Mouse (Mus musculus) B cell, adult 2 months (primary cell): ENCODE measurements around the gene Raf1.

Experiments
- DNase-seq, 2 experiments: peaks; one replicate each; pipeline ENCODE4 v3.0.0; 2022

Gene Raf1

DNA sequence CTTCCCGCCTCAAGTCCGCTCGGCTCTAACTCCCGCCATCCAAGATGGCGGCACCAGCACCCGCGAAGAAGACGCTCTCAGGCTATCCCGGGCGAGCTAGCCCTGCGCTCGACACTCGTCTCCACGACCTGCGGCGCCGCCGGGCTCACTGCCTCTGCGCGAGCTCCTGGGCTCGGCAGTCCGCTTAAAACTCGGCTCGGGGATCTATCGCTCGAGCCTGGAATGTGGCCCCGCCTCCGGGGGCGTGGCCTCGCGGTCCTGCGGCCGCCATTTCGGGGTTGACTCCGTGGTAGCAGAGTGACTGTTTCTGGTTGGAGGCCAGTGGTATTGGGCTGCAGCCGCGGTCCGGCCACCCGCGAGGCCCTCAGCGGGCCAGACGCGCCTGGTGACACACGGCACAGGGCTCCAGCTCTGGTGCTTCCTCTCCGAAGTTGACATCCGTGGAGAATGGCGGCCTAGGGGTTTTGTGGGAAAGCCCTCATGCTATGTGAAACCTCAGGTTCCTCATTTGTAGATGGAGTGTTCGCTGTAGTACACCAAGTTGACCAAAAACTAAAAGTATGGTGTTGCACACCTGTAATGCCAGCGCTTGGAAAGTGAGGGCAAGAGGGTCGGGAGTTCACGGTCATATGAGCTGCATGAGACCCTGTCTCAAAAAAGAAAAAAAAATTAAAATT is at the start of gene Raf1:
TSS of gene Raf1 (minus strand) at position 184 of the 677 bp plus-strand sequence.
- DNase-seq: peak; percentile 97 to 98

DNA sequence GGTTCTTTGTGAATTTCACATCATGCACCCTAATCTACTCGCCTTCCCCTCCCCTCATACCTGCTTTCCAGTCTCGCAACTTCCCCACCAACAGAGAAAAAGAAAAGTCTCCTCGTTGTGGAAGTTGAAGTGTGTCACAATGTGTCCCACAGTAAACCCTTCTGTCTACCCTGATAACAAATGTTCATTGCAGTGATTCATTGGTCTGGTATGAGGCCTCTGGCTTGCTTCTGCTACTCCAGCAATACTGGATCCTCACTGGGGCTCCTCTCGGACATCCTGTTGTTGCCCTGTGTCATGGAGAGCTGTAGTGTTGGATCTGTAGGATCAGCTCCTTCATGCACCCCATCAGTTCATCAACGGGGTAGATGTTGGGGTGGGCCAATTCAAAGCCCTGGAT is 45.8 kb upstream of the Raf1 start:
- no peak for DNase-seq

DNA sequence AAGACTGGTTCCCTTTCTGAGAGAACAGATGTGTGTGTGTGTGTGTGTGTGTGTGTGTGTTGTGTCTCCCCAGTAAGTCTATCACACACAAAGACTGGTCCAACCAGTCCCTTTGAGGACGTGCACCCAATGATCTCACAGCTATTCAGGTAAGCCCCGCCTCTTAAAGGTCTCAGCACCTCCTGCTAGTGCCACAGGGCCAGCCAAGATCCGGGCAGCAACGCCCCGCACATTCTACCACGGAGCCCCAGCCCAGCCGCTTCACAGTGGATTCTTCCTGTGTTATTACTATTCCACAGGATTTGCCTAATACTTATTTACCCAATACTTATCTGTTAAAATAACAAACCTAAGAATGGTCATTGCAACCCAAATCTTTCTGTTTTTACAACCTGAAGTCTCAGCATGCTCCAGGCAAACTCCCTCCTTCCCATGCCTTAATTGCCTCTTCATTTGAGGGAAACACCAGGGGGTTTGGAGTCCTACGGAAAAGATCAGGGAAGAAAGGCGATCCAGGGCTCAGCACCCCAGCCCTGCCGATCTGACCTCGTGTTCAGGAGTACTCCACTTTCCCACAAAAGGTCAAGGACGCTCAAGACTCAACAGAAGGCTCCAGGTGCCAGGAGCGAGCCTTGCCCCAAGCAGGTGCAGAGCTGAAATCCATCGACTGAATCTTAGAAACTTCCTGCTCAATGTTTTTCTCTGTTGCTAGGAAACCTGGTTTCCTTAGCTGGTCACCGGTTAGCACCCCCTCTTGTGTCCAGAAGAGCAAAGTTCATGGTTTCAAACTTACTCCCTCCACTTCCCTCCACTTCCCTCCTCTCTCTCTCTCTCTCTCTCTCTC is 41.5 kb upstream of the Raf1 start:
- peak; percentile 63 to 65 for DNase-seq

DNA sequence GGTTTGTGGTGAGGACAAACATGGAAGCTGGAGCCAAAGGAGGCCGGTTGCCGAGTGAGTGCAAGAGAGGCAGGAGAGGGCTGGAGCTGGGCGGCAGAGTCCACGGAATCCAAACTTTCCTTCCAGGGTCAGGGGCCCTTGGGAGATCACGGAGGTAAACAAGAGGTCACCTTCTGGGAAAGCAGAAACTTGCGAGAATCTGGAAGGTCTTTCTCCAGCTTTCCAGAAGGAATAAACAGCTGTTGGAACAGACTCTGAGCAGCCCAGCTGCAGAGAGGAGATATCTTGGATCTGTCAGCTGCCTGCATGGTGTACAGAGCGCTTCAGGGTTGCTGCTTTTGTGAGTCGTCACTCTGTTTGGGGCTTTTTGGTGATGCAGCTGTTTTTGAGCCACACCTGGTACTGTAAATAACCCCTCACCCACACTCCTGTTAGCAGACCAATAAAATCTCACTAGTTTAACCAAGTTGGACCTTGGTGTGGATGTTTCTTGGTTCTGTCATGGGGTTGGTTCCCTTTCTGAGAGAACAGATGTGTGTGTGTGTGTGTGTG is 40.7 kb upstream of the Raf1 start:
- DNase-seq: peak in 1 of 2 experiments; percentile 37

DNA sequence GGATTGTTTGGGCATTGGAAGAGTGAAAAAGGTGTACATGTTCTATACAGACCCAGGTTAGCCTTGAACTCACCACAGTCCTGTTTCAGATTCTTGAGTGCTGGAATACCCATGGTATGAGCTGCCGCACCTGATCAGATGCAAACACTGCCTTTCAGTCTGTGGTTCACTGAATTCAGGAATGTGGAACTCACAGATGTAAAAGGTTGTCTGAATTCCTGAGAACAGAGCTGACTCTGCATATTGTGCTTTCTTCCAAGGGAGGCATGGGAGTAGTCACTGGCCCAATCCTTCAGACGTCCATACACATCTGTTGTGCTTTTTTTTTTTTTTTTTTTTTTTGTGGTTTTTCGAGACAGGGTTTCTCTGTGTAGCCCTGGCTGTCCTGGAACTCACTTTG is 34.8 kb upstream of the Raf1 start:
- DNase-seq: no peak

DNA sequence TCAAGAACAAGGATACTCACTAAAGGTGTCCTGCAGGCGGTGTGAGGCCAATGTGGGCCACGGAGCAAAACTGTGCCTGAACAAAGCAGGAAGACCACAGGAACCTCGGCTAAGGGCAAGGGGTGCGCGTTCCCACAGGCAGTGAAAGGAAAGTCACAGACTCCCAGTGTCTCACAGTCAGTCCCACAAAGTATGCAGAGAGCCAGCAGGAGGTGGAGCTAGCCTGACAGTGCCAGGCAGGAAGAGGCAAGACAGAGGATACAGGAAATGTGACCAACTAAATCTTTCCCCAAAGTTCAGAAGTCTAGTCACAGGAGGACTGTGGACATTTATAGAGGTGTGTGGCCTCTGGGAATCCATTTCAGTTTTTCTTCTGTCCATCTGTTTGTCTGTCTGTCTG is 26.5 kb upstream of the Raf1 start:
- DNase-seq: no peak

DNA sequence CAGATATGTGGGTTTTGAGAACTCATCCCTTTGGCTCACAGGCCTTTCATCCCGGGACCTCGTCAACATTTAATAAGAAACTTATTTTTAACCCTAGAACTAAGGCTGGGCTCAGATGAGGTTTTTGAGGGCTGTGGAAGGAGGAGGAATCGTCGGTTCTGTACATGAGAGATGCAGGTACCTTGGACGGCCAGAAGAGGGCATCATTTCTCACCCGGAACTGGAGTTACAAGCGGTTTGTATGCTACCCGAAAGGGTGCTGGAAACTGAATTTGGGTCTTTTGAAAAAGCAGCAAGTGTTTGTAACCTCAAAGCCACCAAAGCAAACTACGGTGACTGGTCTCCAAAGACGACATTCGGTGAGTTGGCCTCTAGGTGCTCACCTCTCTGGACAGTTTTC is 24.9 kb upstream of the Raf1 start:
- DNase-seq: peak; percentile 40 to 48

DNA sequence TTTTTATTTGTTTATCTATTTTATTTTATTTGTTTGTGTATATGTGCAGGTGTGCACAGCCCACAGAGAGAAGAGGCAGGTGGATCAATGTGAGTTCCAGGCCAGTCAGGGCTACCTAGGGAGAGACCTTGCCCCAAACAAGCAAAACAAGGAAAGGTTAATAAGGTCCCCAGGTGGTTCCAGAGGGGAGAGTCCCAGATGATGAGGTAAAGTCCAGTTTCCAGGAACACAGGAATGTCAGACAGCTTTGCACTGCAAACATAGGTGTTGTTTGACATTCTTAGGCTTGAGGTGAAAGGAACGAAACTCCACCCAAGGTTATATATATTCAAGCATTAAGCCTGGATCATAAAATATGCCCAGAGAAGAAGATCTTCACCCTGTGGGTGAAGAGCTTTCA is 24.3 kb upstream of the Raf1 start:
- DNase-seq: no peak

DNA sequence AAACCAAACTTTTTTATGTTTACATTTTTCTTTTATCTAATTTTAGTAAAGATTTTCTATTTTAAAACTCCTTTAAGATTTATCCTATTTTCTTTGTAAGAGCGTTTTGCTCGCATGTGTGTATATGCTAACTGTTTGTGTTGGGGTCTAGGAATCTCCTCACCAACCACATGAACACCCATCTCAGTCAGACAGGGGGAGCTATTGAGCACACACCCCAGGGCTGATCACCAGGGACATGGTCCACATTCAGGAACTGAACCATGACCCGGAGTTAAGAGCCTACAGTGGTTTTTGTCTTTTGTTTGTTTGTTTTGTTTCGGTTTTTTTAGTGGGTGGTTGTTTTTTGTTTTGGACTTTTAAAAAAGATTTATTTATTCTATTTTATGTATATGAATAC is 22.3 kb upstream of the Raf1 start:
- DNase-seq: peak; percentile 45 to 55

DNA sequence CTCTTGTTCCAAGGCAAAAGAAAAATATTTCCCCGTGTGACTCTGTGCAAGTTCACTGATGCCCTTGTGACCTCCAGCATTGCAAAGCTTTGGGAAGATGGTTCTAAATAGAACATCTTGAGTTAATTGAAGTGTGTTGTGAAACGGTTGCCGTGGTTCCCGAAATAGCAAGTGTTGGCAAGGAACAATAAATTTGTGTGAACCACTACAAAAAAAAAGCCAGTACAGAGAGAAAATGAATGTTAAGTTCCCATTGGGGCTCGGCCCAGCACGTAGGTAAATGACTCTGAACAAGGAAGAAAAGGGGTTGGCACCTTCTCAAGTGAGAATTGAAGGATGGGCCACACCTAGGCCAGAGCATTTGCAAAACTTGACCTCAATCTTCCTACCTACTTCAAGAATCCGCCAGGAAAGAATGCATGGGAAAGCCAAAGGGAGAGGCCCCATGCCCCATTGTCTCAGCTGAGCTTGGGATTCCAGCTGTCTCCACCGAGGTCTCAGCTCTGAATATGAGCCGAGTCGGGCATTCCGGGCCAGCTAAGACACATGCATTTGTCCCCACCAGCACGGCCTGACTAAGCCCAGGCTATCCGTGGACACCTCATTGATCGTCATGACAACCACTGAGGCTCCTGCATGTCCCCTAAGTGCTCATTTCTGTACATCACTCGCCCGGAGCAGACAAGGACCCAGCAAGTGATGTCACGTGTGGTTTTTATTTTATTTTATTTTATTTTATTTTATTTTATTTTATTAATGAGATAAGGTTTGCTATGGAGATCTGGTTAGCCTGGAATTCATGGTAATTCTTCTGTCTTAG is 21.5 kb upstream of the Raf1 start:
- peak; percentile 34 to 41 for DNase-seq

DNA sequence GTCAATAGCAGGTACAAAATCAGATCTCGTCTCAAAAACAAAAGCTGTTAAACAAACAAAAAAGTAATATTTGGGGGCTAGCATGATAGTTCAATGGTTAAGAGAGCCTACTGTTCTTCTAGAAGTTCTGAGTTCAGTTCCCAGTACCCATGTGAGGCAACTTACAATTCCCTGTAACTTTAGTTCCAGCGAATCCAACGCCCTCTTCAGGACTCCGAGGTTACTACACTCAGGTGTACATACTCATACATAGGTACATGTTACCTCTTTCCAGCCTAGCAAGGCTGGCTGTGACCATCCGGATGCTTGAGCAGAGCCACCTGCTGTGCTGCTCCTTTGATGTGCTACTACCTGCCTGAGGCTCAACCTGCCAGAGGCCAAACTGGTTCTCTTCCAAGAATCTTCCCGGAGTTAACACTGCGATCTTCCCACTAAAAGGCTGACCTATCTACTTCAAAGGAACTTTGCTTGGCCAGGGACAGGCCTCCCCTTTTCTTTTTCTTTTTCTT is 20.3 kb upstream of the Raf1 start:
- DNase-seq: no peak

DNA sequence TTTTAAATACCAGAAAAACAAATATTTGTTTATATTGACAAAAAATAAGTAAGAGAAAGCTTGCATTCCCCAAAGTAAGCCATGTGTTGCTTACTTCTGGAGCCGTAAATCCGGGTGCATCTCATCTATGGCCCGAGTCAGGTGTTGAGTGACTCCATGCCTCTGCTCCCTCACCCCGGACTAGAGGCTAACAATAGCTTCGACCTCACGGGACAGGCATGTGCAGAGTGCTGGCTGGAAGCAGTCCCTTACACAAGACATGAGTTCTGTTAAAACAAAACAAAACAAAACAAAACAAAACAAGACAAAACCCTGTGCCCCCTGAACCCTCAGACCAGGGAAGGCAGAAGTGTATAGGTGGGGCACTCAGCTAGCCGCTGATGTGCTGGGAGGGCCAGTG is 18.7 kb upstream of the Raf1 start:
- no peak for DNase-seq

DNA sequence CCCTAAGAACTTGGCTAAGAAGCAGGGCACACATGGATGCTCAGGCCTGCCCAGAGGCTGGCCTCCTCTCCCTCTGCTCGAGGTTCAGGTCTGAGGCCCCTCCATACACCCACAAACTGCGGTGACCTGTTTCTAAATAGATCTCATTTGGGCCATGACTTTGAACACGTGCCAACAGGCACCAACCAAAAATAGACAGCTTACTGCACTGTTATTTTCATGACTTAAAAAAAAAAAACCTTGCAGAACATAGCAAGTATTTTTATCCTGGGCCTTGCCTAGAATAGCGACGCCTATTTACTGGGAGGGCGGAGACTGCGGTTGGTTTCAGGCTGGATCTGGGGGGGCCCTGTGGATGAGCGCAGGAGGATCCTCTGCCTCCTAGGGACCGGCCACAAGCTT is 18.0 kb upstream of the Raf1 start:
- peak; percentile 8 to 13 for DNase-seq

DNA sequence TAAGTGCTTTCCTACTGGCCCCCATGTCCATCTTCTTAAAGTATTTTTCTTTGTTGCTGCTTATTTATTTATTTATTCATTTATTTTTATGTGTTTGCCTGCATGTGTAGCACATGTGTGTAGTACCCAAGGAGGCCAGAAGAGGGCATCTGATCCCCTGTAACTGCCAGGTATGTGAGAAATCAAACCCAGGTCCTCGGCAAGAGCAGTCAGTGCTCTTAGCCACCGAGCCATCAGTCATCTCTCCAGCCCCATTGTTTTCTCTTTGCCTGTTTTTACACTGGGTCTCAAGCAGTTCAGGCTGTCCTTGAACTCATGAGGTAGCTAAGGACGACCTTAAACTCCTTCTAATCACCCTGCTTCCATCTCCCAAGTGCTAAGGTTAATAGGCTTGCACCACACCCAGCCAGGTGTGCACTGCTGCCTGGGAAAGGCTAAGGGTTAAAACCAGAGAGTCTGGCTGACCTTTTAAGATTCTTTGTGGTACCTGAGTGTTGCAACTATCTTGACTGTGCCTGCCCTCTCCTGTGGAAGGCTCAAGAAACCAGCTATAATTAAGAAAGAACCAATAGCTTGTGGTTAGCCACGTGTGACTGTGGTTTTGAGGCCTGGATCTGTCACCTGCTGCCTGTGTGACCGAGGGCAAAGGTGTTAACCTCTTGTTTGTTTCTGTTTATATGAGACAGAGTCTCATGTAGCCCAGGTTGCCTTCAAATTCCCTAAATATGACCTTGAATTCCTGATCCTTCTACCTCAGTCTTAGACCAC is 16.7 kb upstream of the Raf1 start:
- DNase-seq: peak; percentile 55 to 57

DNA sequence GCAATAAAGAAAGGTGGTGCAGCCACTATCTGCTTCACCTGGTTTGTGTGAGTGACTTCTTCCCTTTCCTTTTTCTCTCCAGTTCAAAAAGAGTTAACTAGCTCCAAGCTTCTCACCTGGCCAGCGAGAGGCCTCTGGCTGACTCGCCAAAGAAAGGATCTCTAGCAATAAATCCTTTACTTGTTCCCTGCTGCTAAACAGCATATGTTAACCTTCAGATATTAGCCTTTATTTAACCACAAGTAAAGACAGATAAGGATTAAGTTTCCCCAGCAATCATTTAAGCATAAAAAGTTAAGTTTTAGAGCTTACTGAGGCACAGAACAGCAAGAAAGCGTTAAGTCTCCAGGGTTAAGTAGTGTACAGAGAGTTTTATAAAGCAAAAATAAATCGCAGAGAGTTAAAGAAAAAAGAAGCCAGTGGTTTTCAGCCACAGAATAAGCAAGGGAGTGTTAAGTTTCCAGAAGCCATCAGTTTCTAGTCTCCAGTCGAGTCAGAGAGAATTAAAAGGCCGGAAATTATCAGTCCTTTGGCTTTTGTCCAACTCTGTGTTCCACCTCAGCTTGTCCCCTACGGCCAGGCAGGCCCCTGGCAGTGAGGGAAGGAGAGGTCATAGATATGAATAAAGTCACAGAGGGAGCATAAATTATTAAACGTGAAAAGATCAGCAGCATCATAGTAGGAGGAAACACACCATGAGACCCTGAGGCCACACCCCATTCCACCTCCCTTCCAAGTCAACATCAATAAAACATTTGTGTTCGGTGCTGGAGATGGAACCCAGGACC is 15.9 kb upstream of the Raf1 start:
- no peak for DNase-seq

DNA sequence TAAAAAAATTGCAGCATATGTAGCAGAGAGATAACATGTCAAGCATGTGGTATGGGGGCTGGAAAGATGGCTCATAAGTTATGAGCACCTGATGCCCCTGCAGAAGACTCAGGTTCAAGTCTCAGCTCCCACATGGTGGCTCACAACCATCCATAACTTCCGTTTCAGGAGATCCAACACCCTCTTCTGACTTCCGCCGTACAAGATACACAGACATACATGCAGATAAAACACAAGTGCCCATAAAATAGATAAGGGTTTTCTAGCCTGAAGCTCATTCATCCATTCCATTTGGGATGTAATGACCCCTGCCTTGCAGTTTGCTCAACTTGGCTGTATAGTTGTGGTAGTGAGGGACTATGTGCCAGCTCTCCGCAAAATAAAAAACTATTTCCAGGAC is 13.7 kb upstream of the Raf1 start:
- DNase-seq: no peak

DNA sequence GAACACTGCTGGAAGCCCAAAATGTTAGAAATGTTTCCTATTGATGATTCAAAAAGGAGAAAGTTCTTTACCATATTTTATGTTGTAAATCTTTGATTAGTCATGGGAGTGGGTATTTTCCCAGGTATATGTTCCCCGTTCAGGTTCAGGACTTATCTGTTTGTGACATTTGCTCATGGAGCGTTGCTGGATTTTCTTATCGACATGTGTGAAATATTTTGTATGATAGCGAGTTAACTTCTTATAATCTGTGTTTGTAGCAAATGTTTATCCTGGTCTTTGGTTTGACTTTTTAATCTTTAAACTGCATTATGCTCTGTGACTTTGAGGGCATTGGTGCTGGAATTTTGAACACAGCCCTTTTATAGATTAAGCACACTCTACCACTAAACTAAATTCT is 12.2 kb upstream of the Raf1 start:
- no peak for DNase-seq

DNA sequence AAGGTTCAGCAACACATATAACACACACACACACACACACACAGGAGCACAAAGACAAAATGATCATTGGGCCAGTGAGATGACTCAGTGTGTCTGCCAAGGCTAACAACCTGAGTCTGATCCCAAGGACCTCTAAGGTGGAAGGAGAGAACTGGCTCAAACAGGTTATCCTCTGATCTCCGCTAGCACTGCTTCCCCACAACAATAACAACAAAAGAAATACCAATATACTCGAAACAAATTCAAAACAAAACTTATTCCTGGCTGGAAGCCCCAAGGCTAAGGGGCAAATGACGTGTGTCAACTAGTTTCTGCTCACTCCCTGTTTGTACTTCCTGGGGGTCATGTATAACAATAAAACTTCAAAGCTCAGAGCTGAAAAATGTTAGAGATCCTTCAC is 11.3 kb upstream of the Raf1 start:
- DNase-seq: no peak

DNA sequence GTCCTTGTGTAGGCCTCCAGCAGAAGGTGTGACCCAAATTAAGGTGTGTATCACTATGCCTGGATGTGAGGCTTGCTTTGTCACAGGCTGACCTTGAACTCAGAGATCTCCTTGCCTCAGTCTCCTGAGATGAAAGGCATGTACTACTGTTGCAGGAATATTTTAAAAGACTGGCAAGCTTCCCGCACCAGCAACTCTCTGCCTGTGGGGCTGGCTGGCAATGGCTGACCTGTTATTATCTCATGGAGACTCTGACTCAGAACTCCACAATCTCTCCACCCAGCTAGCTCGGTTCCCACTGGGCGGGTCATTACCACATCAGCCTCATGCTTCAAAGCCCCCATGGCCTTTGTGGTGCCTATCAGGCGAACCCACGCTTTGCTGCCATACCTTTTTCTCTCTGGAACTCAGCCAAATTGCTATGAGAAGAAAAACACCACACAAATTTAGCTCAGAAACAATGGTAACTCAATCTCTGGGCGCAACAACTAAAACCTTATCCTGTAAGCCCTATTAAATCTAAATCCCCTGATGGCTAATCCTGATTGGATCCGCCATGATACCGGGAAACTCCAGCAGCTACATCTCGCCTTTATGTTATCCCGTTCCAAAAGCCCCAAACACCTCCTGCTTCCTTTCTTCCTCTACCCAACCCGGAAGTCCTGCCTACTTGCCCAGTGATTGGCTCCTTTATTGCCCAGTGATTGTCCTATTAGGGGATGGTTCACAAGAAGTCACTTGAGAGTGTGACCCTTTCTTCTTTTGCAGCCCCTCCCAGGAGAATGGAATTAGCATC is 8.6 kb upstream of the Raf1 start:
- no peak for DNase-seq

DNA sequence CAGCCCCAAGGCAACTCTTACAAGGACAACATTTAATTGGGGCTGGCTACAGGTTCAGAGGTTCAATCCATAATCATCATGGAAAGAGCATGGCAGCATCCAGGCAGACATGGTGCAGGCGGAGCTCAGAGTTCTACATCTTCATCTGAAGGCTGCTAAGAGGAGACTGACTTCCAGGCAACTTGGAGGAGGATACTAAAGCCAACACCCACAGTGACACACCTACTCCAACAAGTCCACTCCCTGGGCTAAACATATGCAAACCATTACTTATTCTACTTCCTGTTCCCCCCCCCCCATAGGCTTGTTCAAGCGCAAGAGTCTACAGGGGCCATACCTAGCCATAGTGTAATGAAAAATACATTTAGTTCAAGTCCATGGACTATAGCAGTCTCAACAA is 7.8 kb upstream of the Raf1 start:
- DNase-seq: no peak

DNA sequence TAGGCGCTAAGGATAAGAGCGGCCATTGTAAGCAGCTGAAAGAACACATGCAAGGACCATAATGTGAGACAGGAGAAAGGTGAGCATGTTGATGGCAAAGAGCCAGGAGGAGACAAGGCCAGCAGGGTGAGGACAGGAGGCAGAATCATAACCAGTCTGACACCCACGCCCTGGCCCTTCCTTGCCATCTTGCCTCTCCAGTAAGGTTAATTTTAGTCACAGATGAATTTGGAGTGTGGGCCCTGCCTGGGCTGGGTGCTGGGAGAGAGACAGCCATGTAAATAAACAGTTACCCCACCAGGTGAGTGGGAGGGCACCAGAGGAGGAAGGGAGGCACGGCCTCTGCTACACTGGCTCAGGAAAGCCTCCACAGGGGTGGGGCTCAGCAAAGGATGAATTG is 4.6 kb upstream of the Raf1 start:
- no peak for DNase-seq
